Mouse (Mus musculus): Measurements from ENCODE around the gene Fggy.

Gene Fggy

DNA sequence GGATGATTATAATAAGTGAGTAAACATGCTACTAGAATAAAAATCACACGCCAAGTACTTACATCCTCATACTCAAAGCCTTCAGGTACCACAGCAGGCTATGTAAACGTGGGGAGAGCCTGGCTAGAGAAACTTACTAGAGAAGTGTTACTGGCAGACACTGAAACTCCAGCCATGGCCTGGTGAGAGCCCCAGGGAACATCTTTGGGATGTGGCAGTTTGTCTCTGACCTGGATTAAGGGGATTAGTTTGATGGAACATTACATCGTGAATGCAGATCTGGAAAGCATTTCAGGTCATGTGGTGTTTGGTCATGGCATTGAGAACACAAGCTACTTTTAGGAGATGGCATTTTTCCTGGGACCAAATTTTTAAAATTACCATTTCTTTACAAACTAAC lies 303.3 kb downstream of the Fggy start:
- no peak for DNase-seq (ENCODE audit: low spot score in 2 of 2)

DNA sequence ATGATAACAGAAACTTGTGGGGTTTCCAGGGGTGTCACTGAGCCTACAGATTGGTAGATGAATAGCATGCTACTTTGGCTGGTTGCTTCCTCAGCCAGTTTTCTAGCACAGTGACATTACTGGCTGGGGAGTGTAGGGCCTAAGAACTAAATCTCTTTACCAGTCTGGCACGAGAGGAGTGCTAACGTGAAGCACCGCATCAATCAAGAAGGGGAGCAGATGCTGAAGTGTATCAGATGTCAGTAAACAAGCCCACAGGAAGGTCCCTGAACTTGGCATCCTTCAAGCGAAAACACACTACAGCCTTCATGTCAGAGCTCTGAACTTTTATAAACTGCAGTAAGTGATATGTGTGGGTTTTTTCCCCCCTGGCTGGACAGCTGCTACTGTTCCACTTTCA lies 303.8 kb downstream of the Fggy start:
- no peak for DNase-seq (ENCODE audit: low spot score in 2 of 2)

DNA sequence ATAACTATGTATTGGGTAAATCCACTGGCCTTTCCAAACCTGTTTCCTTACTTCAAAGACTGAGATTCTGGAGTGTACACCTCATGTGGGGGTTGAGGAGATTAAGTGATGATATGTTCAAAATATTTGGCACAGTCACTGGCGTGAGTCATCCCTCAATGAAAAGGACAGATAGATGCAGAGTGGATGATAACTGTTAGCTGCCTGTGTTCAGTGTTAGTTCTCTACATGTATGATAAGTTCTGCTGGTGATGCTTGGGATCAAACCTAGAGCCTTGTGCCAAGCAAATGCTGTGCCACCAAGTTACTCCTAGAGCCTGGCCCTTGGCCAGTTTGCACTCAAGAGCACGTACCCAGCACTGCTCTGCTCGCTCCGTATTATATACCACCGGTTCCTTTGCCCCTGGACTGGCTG lies 304.4 kb downstream of the Fggy start:
- no peak for DNase-seq (ENCODE audit: low spot score in 2 of 2)

DNA sequence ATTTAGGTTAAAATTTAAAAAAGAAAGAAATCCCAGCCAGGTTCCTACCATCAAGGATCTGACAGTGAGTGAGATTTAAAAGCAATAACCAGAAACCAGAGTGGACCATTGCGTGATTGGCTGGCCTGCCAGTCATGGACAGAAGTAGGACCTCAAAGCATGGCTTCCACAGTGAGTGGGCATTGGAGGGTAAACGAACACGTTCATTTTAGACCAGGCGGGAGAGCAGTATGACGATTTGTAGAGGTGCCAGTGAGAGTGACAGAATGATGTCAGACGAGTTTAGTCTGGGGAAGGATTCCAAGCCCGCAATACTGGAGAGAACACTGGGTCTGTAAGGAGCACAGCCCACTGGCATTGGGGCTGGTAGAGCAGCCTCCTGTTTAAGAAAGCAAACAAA lies 305.0 kb downstream of the Fggy start:
- no peak for DNase-seq (ENCODE audit: low spot score in 2 of 2)

DNA sequence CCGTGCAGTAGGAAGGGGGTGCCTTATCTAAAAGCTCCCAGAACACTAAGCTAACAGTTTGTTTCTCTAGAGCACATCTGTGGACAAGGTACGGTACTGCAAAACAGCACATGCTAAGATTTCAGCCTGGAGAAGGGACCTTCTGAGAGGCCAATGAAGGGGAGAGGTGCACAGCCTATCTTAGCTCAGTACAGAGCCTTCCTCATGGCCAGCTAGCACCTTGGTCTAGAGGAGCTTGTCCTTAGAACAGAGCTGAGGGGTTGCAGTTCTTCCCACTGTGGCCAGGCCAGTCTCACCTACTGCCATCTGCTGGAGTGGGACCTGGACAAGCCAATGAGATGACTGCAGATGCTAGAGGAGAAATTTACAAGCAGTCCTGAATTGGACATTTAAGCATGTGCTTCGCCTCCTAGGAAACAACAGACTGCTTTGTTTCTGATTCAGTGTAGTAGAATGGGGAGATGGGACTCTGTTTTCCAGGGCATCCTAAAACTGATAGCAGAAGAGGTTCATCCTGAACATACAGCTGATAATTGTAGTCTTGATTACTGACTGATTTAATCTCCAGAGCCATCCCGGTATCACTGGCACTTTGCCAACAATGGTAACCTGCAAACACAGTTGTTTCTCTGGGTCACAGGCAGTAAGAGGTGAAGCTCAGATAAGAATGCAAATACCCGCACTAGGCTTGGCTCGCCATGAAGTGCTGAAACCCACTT lies 305.6 kb downstream of the Fggy start:
- DNase-seq (ENCODE audit: low spot score in 2 of 2) = no peak

DNA sequence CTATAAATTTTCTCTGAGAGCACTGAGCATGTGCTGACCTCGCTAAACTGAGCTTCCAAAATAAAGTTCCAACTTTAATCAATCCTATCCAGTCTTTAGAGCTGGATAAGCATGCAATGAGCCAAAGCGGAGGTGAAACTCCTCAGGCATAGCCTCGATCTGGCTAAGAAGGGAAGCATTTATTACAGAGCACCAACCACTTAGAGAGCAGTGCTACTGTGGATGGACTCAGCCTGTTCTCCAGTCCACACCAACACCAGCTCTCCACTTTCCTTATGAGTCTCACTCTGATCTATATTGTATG lies 306.1 kb downstream of the Fggy start:
- DNase-seq (ENCODE audit: low spot score in 2 of 2) = no peak

DNA sequence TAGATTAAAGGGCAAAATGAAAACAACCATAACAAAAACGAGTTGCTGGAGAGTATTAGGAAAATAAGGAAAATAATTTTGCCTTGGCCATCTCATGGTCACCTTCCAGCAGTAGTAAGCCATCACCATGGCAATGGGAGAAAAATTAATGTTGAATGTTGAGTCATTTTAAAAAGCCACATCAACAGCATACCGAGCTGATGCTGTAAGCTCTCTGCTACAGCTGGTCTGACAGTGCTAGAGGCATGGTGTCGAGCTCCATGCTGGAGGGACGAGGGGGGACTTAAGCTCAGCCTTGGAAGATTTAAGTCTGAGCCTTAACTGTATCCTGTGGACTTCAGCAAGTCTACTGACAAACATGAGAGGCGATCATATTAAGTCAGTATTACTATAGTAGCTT lies 307.9 kb downstream of the Fggy start:
- no peak for DNase-seq (ENCODE audit: low spot score in 2 of 2)

DNA sequence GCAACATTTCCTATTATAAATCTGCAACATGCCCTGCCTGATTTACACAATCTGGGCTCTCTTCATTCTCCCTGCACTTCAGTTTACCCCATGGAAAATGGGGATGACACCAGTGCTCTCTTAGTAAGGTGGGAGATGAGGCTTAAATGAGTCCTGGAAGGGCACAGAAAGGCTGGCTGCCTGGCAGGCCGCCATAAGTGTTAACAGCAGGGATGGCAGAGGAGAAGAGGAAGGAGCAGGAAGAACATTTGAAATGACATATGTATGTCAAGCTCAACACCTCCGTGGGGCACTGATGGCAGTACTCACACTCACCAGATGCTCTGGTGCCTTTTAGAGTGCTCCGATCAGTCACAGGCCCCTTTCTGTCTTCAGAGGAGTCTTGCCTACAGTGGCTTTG lies 308.6 kb downstream of the Fggy start:
- DNase-seq (ENCODE audit: low spot score in 2 of 2) = no peak

DNA sequence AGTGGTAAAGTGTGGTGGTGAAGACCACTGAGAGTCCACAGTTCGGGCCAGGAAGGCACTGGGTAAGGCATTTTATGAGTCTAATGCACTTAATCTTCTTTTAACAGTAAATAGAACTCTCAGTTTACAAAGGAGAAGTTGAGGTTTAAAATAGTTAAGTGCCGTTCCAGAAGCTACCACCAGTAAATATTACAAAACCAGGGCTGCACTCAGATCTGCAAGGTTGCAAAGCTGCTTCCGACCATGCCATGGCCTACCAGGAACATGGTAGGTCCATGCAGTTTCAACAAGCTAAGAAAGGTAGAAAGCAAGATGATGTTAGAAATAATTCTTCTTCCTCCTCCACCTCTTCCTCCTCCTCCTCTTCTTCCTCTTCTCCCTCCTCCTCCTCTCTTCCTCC lies 309.8 kb downstream of the Fggy start:
- DNase-seq (ENCODE audit: low spot score in 2 of 2) = no peak

DNA sequence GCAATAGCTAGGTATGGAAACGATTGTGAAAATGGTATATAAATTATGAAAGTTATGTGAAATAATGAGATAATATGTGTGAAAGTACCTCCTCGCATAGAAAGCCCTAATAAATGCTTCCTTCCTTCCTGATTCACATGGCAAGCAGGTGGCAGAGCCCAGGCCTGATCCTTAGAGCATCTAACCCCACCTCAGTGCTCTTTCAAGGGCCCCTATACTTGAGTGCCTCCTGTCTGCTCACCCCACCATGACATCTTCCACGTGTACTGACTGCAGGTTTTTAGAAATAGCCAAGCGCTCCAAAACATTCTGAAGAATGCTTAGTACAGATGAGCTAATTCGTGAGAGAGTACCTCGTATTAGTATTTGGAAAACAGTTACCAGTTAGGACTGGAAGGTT lies 311.0 kb downstream of the Fggy start:
- no peak for DNase-seq (ENCODE audit: low spot score in 2 of 2)

DNA sequence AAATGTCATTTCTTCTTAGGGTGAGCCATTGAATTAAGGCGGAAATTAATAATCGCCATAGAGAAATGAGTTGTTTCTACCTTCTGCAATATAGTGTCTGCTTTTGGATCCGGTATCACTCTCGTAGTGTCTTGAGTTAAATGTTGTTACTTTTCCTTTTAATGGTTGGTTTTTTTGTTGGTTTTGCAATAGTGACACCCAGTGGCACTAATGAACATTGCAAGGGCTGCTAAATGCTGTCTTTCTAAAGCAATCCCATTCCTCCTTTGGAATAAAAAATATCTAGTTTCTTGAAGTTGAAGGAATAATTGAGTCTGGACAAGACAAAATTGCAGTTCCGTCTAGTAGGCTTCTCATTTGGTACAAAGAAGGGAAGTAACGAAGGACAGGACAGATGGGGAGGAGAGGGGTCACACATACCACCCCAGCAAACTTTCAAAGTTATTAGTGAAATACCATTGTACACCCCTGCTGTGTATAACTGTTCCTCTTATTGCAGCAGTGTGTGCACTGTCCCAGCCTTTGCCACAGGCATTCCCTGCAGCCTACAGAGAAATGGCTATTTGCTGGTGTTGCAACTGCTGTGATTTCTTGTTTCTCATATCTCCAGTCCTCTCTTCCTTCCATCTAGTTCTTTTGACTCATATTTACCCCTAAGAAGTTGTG lies 314.0 kb downstream of the Fggy start:
- no peak for DNase-seq (ENCODE audit: low spot score in 2 of 2)

DNA sequence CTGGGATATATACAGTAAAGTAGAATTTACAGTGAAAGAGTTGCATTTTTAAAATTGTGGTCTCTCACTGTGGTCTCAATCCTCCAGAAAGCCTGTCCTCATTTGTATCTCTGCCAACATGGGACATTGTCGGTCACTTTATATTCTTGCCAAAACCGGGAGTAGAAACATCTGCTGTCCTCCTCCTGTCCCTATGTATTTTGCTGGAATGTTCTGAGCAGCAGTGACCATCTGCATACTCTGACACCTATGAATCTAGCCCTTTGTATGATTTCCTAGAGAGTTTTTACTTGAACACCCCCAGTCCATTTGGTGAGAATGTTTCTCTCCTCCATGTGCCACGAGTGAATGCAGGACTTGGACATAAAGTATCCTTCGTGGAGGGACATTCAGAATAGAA lies 318.6 kb downstream of the Fggy start:
- DNase-seq (ENCODE audit: low spot score in 2 of 2) = no peak

DNA sequence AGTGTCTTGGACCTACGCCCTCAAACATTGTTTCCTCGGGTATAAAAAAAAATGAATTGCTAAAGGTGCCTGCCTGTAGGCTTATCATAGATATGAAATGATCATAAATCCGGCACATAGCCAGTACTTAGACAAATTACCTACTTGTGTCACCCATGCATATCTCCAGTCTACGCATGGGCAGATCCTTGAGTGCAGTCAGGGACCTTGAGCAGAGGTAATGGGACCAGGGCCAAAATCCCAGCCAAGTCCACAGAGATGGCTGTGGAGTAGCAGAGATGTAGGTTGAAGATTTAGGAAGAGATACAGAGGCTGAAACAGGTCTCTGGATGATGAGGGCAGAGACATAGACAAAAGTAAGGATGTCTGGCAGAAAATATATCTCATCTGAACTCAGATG lies 320.1 kb downstream of the Fggy start:
- no peak for DNase-seq (ENCODE audit: low spot score in 2 of 2)

DNA sequence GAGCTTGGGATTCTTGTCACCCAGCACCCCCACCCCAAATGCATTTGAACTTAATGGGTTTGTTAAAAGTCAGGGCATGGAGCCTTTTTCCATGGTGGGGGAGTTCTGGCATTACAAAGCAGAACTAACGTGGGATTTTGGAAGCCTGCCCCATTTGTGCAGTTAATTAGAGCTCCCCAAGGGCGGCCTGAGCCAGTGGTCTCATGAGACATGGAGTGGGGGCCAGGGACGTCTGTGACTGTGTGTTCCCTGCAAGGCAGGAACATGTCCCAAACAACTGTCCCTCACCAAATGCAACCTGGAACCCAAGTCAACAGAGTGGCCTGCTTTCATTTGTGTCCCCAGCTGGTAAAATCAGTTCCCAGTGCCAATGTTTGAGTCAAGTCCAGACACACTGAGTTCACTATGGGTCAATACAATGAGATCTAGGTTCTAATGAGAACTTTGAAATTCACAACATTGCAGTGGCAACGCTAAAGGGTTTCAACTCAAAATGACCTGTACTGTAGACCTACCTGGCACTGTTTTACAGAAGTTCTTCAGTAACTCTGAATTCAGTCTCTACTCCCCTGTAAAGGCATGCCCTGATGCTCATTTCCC lies 324.5 kb downstream of the Fggy start:
- no peak for DNase-seq (ENCODE audit: low spot score in 2 of 2)

DNA sequence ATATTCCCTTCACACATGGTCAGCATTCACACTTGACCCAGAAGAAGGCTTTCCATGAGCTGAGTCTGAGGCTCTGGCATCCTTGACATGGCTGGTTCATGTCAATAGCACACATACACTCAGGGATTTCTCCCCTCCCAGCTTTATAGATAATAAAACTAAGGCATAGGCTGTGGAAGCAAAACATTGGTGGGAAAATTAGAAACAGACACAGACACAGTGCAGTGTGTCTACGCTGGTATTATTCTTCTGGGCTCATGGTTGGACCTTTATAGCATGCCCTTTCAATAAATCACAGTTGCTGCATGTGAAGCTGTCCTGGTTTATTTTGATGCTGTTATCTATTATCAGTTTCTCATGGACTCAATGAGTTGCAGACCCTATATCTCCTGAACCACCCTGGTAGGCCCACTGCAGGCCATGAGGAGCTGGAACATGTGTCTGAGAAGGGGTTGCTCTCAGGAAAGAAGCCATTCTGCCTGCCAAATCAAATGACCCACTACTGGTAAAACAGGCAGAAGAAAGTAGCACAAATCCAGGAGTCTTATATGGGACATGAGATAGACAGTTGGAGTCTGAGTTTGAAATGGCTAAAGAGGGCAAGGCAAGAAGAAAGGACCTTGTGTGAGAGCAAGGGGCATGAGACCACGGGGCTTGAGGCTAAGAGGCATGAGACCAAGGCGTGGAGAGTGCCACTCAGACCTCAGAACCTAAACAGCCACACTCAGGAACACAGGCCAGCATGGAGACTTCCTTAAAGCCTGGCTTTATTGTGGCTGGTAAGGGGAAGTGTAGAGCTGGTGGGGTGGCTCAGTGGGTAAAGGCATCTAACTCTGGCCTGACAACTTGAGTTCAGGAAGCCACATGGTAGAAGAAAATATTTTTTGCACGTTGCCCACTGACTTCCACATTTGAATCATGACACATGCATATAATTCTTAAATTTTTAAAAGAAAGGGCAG lies 327.2 kb downstream of the Fggy start:
- no peak for DNase-seq (ENCODE audit: low spot score in 2 of 2)

DNA sequence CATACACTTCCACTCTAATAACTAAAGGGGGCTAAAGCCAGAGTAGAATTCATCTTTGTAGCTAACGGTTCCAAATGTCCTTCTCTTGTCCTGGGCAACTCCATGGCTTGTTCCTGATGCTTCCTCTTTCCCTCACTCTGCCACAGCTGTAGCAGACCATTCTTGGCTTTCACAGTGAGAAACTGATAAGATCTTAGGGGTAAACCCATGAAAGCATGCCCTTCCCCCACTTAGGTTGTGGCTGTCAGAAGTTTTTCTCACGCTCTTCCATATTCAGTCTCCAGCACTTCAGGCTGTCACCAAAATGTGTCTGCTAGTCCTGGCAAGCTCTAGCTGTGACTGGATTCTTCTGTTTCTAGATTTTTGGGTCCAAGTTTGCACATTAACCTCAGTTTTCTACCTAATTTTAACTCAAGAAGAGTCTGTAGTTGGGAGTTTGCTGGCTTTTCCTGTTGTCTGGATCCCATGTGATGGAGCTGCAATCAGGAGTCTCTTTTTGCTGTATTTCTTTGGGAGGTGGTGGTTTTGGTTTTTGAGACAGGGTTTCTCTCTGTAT lies 338.0 kb downstream of the Fggy start:
- DNase-seq (ENCODE audit: low spot score in 2 of 2) = no peak

DNA sequence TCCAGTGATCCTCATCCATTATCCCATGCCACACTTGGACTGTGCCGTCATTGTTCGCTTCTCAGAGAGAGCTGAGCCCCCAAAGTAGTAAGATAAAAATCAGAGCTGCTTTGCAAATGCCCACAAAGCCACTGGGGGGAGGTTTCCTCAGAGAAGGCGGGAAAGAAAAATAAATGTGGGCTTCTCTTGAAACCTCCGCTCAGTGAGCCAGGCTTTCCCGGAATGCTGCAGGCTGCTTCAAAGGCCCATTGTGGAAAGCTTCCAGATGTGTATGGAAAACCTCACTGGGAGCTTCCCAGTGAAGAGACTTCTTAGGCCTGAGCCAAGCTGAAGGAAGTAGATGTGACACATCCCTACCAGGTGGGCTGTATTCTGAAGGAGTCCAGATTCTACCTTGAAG lies 339.3 kb downstream of the Fggy start:
- no peak for DNase-seq (ENCODE audit: low spot score in 2 of 2)

DNA sequence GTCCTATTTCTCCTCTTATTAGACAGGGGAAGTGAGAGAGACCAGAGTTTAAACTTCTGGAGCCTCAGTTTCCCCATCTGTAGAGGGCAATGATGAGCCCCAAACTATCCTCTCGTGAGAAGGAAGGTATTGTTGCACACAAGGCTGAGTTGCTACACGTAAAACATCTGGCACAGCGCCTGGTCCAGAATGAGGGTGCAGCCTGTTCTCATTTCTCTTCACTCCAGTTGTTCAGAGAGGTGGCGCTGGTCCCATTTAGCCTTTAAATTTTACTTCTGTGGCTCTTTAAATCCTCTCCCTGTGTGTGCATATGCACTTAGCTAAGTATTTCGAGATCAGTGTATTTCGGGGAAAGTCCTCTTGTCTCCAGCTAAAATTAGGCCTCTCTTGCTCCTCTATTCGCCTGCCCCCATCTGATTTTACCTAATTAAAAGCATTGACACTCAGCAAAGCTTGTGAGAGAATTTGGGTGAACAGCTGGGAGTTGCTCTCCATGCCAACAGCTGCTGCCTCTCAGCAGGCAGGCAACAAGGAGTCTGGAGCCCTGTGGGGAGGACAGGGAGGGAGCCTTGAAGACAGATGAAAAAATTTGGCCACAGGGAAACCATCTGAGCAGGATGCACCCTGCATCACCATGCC lies 340.0 kb downstream of the Fggy start:
- no peak for DNase-seq (ENCODE audit: low spot score in 2 of 2)

DNA sequence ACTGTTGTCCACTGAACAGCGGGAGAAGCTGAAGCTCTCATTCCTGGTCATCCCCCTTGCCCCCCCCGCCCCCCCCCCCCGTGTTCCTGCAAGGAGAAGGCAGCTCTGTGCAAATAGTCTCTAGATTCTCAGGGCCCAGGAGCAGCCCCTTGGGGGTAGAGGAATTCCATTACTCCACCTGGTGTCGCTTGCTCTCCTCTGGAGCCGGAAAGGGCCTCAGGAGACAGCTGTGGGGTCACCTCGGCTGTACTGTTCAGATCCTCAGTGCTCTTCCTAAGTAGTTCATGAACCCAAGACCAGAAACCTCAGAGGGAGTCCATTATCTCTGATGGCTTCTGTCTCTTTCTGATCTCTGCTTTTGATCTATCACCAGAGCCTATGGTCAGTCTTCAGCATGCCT lies 341.4 kb downstream of the Fggy start:
- no peak for DNase-seq (ENCODE audit: low spot score in 2 of 2)

DNA sequence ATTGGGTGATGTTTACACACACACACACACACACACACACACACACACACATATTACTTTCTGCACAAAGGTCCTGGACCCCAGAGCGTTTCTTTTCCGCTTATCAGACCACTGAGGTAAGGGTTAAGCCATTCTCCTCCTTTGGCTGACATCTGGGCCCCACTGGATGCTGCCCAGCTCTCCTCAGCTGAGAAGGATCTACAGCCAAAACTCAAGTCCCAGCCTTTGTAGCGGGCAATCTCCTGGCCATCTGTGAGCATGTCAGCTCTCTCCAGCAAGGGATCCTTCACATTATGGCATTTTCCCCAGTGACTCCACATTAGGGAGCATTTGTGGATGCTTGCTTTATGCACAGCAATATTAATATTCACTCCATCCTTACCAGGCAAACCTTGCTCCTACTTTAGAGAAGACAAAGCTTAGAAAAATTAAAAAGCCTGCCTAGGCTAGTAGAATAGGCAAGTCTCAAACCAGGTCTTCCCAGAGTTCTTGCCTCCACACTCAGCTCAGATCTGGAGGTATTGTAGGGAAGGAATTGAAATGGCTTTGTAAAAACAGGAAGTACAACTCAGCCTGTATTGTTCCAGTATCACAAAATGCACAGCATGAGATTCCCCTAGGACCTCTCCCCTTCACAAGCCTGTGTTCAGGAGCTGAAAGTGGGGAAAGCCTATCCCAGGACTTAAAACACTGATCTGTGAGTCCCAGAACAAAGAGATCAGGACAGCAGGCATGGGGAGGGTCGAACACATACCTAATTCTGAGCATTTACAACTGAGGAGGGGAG lies 342.8 kb downstream of the Fggy start:
- no peak for DNase-seq (ENCODE audit: low spot score in 2 of 2)

DNA sequence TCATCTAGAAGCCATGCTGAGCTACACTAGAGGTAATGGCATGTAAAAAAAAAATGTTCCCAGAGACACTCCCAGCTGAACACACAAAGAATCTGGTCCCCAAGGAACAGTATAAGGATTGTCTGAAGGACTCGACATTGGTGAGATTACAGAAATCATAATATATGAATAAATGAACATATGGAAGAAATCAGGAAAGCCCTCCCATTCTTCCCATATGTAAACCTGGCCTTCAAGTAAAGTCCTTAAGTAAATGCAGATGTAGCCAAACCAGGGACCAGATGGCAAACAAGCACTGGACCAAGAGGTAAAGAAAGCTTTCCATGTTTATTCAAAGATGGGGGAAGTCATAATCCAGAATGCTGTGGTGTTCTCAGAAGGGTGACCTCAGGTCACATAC lies 343.5 kb downstream of the Fggy start:
- DNase-seq (ENCODE audit: low spot score in 2 of 2) = no peak

Measured in spleen, postnatal 14 days (tissue).